In the genomic region with DNA sequence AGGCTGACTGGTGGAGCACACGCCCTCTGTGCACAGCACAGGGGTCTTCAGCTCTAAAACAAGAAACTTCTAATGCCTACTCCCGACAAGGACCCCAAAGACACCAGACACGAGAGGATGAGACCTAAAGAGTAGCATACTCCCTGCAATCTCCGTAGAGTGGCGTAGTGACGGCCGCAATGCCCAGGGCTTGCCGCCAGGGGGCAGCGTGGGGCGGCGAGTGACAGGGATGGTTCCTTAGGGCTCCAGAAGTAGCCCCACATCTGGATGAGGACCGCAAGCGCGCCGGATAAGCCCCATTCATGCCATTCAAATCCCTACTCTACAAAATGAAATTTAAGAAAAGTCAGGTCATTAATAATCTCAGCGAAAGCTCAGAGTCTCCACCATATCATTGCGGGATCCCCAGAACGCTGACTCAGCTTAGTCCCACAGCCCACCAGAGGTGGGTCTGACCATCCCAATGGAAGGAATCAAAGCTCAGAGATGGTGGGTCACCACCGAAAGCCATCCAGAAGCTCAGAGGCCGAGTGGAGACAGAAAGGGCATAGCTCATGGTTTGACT, we compare ENCODE assay signal across 8 mouse cellular contexts. TPM values are rescaled to one million over a fixed set of nuclear protein-coding genes. Genes with fewer than 3 reads are reported as not detected.
DNase-seq lines count a peak whose midpoint lies in the region; ATAC-seq lines count a peak whose summit lies in the region.

No protein-coding gene starts in this region.

- H3K27ac ChIP-seq in midbrain, embryonic 14.5 days (replicated peaks; ENCODE audit: low read depth, low read length): no peak overlapping the region
- H3K27ac ChIP-seq in midbrain, embryonic 13.5 days: no peak overlapping the region
- no peak overlapping the region for H3K27ac ChIP-seq in embryonic facial prominence, embryonic 10.5 days (replicated peaks)

- no peaks in the 10 kb centered on the region for H3K27me3 ChIP-seq in midbrain, embryonic 14.5 days (ENCODE audit: control insufficient read depth, insufficient read depth, low read length)
- 0 out of 2 replicates have a peak, but pooled peaks cover 4% of the 10 kb centered on the region for H3K27me3 ChIP-seq in midbrain, embryonic 13.5 days
- H3K27me3 ChIP-seq in embryonic facial prominence, embryonic 10.5 days (replicated peaks; ENCODE audit: low read depth, poor library complexity, severe bottlenecking): peaks cover 41% of the 10 kb centered on the region

- no peaks in the 10 kb centered on the region for H3K9me3 ChIP-seq in midbrain, embryonic 14.5 days (ENCODE audit: control insufficient read depth, low read length)
- no peaks in the 10 kb centered on the region for H3K9me3 ChIP-seq in midbrain, embryonic 13.5 days
- no peaks in the 10 kb centered on the region for H3K9me3 ChIP-seq in embryonic facial prominence, embryonic 10.5 days

- no peak for ATAC-seq in midbrain, embryonic 14.5 days (ENCODE audit: low FRiP score, low TSS enrichment)
- no peak for ATAC-seq in midbrain, embryonic 13.5 days

- WGBS in midbrain, embryonic 14.5 days: 34% methylated on average over 20 of the region's 20 CpGs
- 36% methylated on average over 20 of the region's 20 CpGs for WGBS in midbrain, embryonic 13.5 days
- WGBS in embryonic facial prominence, embryonic 10.5 days: 35% methylated on average over 20 of the region's 20 CpGs

- H3K4me3 ChIP-seq in midbrain, embryonic 14.5 days (replicated peaks; ENCODE audit: low read depth, low read length): no peak overlapping the region
- no peak overlapping the region for H3K4me3 ChIP-seq in midbrain, embryonic 13.5 days (replicated peaks)
- H3K4me3 ChIP-seq in embryonic facial prominence, embryonic 10.5 days: no peak overlapping the region

- peak; percentile 38 for DNase-seq in gastrocnemius, postnatal 14 days
- no peak for DNase-seq in gastrocnemius, adult 8-10 months (ENCODE audit: low spot score in 2 of 2)
- peak; percentile 65 for DNase-seq in midbrain, embryonic 14.5 days
- DNase-seq in T-cell, adult 2 months (ENCODE audit: low spot score): peak; percentile 22
- peak; percentile 75 for DNase-seq in embryonic facial prominence, embryonic 10.5 days (ENCODE audit: low spot score)
- peak; percentile 75 for DNase-seq in retina, embryonic 14.5 days (ENCODE audit: low spot score)
- no peak for DNase-seq in urinary bladder, adult 18-20 months (ENCODE audit: low spot score in 2 of 2)

- no peak overlapping the region for H3K9ac ChIP-seq in midbrain, embryonic 14.5 days (replicated peaks; ENCODE audit: low read length)
- no peak overlapping the region for H3K9ac ChIP-seq in midbrain, embryonic 13.5 days (replicated peaks)

- intact Hi-C loops in gastrocnemius, postnatal 14 days (cut with DNase I; ENCODE audit: low total_unique reads): loop anchor here (5.0 kb wide), 1 partner anchor 54 kb away; no protein-coding TSS in a partner anchor

- H3K4me2 ChIP-seq in midbrain, embryonic 14.5 days (ENCODE audit: low read length): no peak overlapping the region
- H3K4me2 ChIP-seq in midbrain, embryonic 13.5 days (replicated peaks): no peak overlapping the region

- H3K36me3 ChIP-seq in midbrain, embryonic 14.5 days (ENCODE audit: control insufficient read depth, insufficient read depth, low read length): no peaks in the 10 kb centered on the region
- H3K36me3 ChIP-seq in midbrain, embryonic 13.5 days: no peaks in the 10 kb centered on the region
- H3K36me3 ChIP-seq in embryonic facial prominence, embryonic 10.5 days (replicated peaks): no peaks in the 10 kb centered on the region

- peaks cover 14% of the 10 kb centered on the region for H3K4me1 ChIP-seq in midbrain, embryonic 14.5 days (ENCODE audit: control insufficient read depth, insufficient read depth, low read length)
- peaks cover 31% of the 10 kb centered on the region for H3K4me1 ChIP-seq in midbrain, embryonic 13.5 days (replicated peaks)
- peaks cover 31% of the 10 kb centered on the region for H3K4me1 ChIP-seq in embryonic facial prominence, embryonic 10.5 days

RNA-seq across cellular contexts. Expression of a gene that starts 16.4 kb away (rescaled TPM):
- total RNA-seq in gastrocnemius, postnatal 14 days (2021): not detected
- total RNA-seq in gastrocnemius, adult 8-10 months (2022): not detected
- polyA plus RNA-seq in midbrain, embryonic 14.5 days (2014; fragmentation: Nextera tagmentation; extraction: Ambion mirVana): not detected in 2 replicates
- not detected in 2 replicates for polyA plus RNA-seq in midbrain, embryonic 13.5 days (2015; fragmentation: Nextera tagmentation; extraction: Ambion mirVana)
- polyA plus RNA-seq in embryonic facial prominence, embryonic 10.5 days (2016; fragmentation: Nextera tagmentation; extraction: Ambion mirVana): not detected in 2 replicates

RNA-seq across cellular contexts. Expression of a gene that starts 51.2 kb away (rescaled TPM):
- 1 to 10 TPM; 1.4 to 1.9 TPM for total RNA-seq in gastrocnemius, postnatal 14 days (2021)
- total RNA-seq in gastrocnemius, adult 8-10 months (2022): 1 to 10 TPM in 1 of 4 experiments, under 1 TPM in 3; 0.29 to 1.1 (median 0.68) TPM
- polyA plus RNA-seq in midbrain, embryonic 14.5 days (2014; fragmentation: Nextera tagmentation; extraction: Ambion mirVana): 15.6 and 20.7 TPM in 2 replicates
- polyA plus RNA-seq in midbrain, embryonic 13.5 days (2015; fragmentation: Nextera tagmentation; extraction: Ambion mirVana): 34.7 and 35.5 TPM in 2 replicates
- 150 and 152 TPM in 2 replicates for polyA plus RNA-seq in embryonic facial prominence, embryonic 10.5 days (2016; fragmentation: Nextera tagmentation; extraction: Ambion mirVana)

Comparison
In these comparisons a context has a peak if more than half of its experiments do, and no peak if none do; other contexts are left out.
1. DNase-seq: peak in gastrocnemius, postnatal 14 days (single experiment), midbrain, embryonic 14.5 days (single experiment), T-cell, adult 2 months (single experiment), embryonic facial prominence, embryonic 10.5 days (single experiment) and retina, embryonic 14.5 days (single experiment); none in gastrocnemius, adult 8-10 months (0 of 2) and urinary bladder, adult 18-20 months (0 of 2).